Mouse (Mus musculus): ENCODE results near the gene Slc28a3. TPM values are rescaled to one million over a fixed set of nuclear protein-coding genes. Genes with fewer than 3 reads are reported as not detected.

The Slc28a3 gene
- total RNA-seq, 4 experiments from 2014 or later, result not detected

- no peak for DNase-seq
Observed at GRCm38 (mm10) chr13:58558216-58558615, 52.5 kb downstream of the Slc28a3 start.

- no peak for DNase-seq
Observed at GRCm38 (mm10) chr13:58556018-58556417, 54.7 kb downstream of the Slc28a3 start.

DNA sequence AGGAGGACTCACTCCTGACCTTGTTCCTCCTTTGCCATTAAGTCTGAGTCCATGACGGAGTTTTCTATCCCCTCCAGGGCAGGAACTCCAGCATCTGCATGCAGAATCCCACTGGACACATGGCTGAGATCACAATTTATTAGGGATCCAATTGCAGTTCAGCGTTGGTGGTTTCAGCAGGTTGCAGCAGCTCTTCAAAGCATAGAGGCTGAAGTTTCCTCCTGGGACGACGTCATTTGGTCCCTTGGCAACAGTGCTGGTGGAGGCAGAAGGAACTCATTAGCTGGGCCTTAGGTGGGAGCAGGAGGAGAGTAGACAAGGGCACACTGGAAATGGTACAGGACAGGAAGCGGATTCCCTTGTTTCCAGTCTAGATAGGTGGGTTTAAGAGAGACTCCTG, 55.1 kb downstream of the Slc28a3 start:
- no peak for DNase-seq

- no peak for DNase-seq
Observed at GRCm38 (mm10) chr13:58551924-58552323, 58.8 kb downstream of the Slc28a3 start.

DNA sequence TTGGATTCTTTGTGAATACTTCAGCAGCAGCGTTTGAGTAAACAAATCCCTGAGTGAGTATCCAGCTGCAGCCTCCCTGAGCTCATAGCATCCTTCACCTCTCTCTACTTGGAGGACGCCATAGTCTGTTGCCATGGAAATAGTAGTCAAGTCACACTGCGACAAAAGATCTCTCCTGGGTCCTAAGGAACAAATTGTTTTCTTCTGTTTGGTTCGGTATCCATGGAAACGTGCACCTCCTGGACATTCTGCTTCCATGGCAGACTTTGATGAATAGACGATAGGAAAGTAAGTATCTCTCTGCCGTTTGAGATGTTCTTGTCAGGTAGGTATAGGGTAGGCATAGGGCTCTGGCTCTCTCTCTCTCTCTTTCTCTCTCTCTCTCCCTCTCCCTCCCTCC, 63.1 kb downstream of the Slc28a3 start:
- DNase-seq, result no peak

GRCm38 (mm10) chr13:58543688-58544408, 66.8 kb downstream of the Slc28a3 start:
- no peak for DNase-seq

DNA sequence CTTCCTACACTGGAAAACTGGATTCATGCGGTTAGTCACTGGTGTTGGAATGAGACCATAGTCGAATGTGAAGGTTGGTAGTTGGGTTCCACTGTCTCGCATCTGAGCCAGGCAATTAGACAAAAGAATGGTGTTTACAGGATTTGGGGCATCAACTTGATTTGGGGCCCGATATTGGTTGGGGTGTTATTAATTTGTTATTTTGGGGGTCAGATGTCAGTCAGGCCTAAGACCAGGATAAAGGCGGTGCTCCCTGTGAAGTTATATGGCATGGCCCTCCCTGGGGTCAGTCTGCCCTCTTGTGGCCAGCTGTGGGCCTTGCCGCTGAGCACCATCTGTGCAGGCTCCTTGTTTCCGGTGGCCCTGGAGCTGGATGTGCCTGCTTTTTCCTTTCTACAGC, 67.6 kb downstream of the Slc28a3 start:
- peak; percentile 57 for DNase-seq

GRCm38 (mm10) chr13:58542601-58543041, 68.1 kb downstream of the Slc28a3 start:
- no peak for DNase-seq

DNA sequence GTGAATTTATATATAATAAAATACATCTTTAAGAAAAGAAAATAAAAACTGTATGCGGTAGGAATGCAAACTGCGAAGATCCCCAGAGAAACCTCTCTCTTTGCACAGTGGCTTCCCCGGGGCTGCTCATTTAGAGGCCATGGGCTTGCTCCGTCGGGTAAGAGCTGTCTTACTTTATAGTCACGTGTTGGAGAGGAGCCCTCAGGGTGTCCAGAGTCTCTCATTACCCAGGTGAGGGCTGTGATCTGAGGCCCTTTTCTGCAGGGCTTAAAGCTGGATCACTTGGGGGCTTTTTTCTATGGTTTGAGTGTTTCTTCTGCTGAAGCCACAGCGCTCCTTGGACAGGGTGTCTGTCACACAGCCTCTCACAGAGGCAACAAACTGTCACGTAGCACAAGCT, 68.5 kb downstream of the Slc28a3 start:
- DNase-seq, result no peak

DNA sequence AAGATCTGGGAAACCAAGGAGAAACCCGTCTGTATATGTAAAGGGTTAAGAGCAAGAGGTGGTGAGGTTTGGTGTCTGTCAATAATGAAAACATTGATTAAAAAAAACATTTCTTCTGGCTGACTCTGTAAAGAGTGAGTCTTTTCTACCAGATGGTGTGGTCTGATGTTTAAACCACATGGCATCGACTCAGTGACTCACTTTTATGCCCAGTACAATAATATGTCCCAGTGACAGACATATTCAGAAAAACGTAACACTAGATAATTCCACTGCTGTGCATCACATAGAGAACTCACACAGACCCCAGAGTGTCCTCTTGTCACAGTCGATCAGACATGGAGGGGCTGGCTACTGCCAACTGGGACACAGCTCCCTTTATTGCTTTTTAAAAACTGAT, 69.1 kb downstream of the Slc28a3 start:
- no peak for DNase-seq

DNA sequence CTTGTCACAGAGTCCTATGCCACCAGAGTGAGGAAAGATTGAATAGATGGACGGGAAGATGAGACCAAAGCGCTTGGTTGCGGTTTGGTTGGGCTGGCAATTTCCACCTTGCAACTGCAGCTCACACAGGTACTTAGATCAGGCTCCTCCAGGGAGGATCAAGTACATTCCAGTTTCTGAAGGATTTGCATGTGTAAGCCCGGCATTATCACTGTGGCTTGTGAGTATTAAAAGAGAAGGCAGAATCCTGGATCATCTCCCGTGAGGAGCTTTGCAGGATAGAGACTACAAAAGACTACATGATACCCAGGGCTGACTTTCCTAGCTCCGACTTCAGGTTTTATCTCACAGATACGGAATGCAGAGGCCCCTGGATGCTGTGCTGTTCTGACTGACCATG, 71.7 kb downstream of the Slc28a3 start:
- no peak for DNase-seq

DNA sequence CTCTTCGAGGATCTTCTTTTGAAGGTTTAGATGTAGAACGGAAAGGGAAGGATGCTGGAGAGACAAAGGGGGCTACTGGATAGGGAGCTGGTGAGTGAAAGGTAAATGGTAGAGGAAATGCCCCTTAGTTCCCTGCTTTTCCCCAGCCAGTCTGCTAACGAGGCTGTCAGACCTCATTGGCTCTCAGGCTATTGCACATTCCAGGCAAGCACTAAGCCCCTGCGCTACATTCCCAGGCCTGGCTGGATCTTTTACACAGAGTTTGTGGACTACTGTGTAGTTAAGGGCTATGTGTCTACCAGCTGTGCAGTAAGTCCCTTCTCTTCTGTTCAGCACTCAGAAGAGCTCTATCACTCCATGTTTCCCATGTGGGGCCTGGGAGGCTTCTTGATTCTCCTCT, 72.3 kb downstream of the Slc28a3 start:
- no peak for DNase-seq

DNA sequence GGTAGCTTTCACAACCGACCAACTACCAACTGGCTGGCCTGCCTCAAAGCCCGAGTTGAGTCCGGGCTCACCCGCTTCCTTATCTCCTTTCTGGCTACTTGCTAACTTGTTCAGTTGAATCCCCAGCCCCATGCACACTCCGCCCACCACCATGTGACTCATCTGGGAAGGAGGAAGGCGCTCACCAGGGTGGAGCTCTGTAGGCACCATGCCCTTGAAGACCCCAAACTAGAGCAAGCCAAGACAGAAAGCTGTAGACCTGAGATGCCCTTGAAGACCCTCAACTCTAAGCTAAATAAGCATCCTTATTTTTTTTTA, 72.8 kb downstream of the Slc28a3 start:
- DNase-seq, result no peak

GRCm38 (mm10) chr13:58537232-58537915, 73.3 kb downstream of the Slc28a3 start:
- no peak for DNase-seq

DNA sequence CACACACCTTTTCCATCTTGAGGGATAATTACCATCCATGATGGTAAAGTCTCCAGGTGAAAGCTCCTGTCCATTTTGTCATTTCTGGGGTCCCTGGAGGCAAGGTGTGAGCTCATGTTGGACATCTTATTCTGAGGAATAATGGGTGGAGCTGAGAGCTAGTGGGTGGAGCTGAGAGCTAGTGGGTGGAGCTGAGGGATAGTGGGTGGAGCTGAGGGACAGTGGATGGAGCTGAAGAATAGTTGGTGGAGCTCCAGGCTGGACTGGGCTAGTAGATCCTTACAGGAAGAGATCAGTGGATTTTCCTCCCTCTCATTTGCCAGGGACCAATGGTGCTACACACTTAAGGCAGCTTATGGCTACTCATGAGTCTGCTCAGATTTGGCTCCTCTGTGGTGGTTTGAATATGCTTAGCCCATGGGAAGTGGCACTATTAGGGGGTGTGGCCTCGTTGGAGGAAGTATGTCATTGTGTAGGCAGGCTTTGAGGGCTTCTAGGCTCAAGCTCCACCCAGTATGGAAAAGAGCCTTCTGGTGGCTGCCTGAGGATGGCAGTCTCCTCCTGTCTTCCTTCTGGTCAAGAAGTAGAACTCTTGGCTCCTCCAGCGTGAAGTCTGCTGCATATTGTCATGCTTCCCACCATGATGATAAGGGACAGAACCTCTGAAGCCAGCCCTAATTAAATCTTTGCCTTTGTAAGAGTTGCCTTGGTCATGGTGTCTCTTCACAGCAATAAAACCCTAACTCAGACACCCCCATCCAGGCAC, 74.0 kb downstream of the Slc28a3 start:
- DNase-seq, result no peak

- no peak for DNase-seq
Observed at GRCm38 (mm10) chr13:58535321-58535720, 75.4 kb downstream of the Slc28a3 start.

DNA sequence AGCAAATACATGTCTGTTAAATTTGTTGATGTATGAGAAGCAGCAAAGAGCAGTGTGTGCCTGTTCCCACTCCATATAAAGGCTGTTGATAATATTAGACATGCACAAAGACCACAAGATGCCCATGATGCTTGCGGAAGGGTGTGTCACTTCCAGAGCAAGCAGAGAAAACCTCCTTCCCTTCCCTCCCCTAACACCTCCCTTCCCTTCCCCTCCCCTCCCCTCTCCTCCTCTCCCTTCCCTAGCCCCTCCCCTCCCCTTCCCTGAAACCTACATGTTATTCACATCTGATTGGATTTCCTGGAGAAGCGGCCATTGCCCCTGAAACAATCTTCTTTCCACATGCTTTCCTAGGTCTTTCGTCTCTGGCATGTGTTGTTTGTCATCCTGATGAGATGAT, 75.8 kb downstream of the Slc28a3 start:
- no peak for DNase-seq

DNA sequence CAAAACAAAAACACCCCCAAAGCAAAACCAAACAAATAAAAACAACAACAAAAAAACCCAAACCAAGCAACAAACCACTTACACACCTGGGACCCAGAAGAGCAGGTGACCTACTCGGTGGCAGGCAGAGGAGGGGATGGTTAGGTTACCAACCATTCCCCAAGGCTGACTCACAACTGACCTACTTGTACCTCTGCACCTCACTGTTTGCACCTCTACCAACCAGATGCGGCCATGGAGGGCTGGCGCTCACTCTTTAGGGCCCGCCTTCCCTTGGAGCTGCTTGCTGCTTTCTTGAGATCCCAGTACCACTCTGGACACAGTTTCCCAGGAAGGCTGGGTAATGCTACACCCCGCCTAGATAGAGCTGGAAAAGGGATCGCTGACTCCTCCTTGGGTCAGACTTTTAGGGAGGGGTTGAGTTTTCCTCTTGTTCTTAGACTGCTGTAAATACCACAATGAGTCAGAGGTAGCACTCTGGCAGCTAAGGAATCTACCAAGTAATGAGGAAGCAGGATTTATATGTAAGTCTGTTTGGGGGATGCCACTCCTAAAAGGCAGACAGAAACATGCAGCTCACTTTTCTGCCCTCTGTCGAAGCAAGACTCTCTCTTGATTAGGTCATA, 76.3 kb downstream of the Slc28a3 start:
- no peak for DNase-seq

GRCm38 (mm10) chr13:58524581-58524980, 86.1 kb downstream of the Slc28a3 start:
- no peak for DNase-seq

DNA sequence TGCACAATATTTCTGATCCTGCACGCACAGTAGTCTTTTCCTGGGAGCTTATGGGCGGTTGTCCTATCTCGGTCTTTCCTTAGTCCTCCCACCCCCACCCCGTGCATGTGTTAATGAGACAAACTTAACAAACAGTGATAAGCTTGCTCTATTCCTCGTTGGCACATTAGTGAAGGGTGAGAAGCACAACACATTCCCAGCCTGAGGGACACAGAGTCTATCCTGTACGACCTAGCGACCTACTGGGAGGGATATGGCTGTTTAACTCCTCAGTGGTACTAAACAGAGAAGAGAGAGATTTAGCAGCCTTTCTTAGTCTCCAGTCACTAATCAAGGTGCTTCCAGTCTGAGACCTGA, 86.9 kb downstream of the Slc28a3 start:
- DNase-seq, result no peak

- DNase-seq, result no peak
Observed at GRCm38 (mm10) chr13:58523011-58523760, 87.5 kb downstream of the Slc28a3 start.

DNA sequence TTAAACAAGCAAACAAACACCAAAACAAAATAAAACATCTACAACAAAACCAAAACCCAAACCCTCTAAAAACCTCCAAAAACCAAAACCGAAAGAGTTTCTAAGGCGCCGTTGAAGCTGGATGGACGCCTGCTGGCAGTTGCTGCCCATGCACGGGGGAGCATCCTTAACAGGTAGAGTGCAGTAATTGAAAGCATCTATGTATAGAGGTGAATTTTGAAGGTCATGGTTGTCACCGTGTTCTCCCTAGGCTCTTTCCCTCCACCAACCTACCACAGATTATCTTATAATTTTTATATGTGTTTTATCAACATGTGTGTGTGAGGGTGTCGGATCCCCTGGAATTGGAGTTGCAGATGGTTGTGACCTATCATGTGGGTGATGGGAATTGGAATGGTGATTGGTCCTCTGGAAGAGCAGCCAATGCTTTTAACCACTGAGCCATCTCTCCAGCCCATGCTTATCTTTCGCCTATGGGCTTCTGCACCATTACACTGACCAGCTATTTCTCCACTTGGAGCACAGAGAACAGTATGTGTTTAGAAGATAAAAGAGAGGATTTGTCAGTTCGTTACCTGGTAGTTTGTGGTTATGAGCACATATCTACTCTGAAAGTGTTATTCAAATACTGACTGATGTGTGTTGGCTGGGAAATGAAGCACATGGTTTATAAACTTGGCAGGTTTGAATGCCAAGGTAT, 89.2 kb downstream of the Slc28a3 start:
- no peak for DNase-seq
